Mouse (Mus musculus) bone marrow macrophage, adult 2 months (primary cell): ENCODE measurements around the gene Mb21d2. TPM values are rescaled to one million over a fixed set of nuclear protein-coding genes. Genes with fewer than 3 reads are reported as not detected.

ENCODE experiments used
- H3K27ac ChIP-seq: 2 replicates; pipeline ENCODE4 v1.5.1; 2012; ENCODE audit warnings: low read depth, low read length; ENCODE audit not compliant: insufficient read depth
- H3K4me1 ChIP-seq: 2 replicates; pipeline ENCODE4 v1.6.1; 2012; ENCODE audit warnings: low read length; ENCODE audit not compliant: control insufficient read depth, insufficient read depth
- H3K4me3 ChIP-seq: 2 replicates; pipeline ENCODE4 v1.5.1; 2012; ENCODE audit warnings: mild to moderate bottlenecking, low read length, moderate library complexity; ENCODE audit not compliant: insufficient read depth
- CTCF ChIP-seq: IDR thresholded peaks from 2 replicates; pipeline ENCODE4 v1.5.1; 2012; ENCODE audit warnings: low read depth, mild to moderate bottlenecking, low read length, moderate library complexity
- POLR2A ChIP-seq: IDR thresholded peaks from 2 replicates; pipeline ENCODE4 v1.6.1; 2012; ENCODE audit warnings: mild to moderate bottlenecking, low read depth, low read length, borderline replicate concordance
- polyA plus RNA-seq: library from polyadenylated mRNA; stranded (reverse); fragments of >200 nt; gene quantifications from 2 replicates; pipeline ENCODE4 v1.2.4, GENCODE M21; 2012; ENCODE audit not compliant: missing spikeins, insufficient read depth, insufficient read length

Mb21d2 gene
- polyA plus RNA-seq, 1 experiment: 0.36 TPM

DNA sequence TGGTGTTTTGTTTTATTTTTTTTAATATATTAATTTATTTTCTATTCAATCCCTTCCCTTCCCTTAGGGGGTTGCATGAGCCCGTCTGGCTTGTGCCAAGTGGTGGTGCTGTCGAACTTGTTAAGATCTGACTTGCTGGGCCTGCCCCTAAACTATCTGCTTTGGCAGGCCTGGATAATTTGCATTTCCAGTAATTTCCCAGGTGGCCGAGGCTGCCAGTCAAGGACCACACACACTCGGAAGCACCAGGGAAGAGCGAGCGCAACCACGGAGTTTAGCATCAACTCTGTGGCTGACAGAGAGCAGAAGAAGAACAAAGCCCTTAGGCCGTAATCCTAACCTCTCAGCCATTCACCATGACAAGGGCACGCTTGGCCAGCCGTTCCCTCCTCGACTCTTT is 88.4 kb downstream of the Mb21d2 start:
- H3K4me3 ChIP-seq: no peak overlapping the region
- no peak overlapping the region for H3K27ac ChIP-seq
- no peaks in the 10 kb centered on the region for H3K4me1 ChIP-seq
- TF ChIP-seq POLR2A (no peak), CTCF (no peak)

DNA sequence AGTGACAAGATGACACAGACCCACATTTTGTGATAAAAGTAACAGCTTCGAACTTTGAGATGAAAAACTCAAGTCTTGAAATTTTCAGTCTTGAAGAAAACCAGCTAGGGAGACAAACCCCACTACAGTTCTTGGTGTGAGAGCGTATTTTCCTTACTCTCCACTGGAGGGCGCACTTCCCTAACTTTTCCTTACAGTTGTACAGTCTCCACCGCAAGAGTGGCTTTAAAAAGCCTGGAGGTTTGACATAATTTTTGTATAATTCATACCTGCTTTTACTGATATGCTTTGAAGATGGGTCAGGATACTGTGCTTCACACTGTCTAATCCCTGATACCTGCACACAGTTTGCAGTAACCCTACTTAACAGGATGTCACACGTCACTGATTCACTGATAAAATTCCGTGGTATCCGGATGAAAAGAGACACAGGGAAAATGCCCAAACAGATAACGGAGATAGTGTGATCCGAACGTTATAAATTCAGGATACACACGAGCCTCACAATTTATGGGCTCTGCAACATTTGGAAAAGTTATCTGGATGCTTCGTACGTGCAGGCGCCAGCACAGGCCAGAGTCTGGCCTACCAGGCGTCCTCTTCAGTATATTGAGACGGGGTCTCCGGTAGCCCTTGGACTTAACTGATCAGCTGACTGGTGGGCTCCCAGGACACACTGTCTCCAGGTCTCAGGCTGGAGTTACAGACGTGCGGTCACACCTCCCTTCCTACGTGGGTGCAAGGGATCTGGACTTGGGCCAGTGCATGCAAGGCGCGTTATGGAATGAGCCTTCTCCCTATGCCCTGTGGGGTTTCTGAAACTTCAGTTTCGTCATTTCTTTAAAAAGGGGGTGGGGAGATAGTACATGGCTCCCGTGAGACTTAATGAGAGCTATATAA is 89.1 kb downstream of the Mb21d2 start:
- TF ChIP-seq POLR2A: no peak
- no peak for TF ChIP-seq CTCF
- no peaks in the 10 kb centered on the region for H3K4me1 ChIP-seq
- H3K4me3 ChIP-seq: no peak overlapping the region
- no peak overlapping the region for H3K27ac ChIP-seq

DNA sequence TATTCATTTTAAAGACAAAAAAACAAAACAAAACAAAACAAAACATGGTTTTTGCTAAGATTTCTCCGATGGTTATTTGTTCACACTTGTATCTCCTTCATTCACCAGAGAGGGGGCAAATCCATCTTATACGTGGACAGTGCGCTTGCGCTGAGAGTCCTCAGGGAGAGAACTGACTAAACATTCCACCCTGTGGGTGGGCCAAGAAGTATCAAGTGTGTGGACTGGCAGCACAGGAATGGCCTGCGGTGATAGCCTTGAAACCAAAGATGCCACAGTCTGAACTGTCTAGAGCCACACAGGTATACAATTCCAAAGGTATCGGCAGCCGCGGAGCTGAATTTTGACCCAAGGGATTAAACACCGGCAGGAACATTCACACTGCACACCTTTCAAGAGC is 89.9 kb downstream of the Mb21d2 start:
- no peak overlapping the region for H3K27ac ChIP-seq
- no peaks in the 10 kb centered on the region for H3K4me1 ChIP-seq
- TF ChIP-seq CTCF: no peak
- TF ChIP-seq POLR2A: no peak
- no peak overlapping the region for H3K4me3 ChIP-seq

GRCm38 (mm10) chr16:28838016-28838415 is 91.5 kb downstream of the Mb21d2 start:
- Histone ChIP-seq H3K4me3 (no peak overlapping the region), H3K4me1 (no peaks in the 10 kb centered on the region), H3K27ac (no peak overlapping the region)
- TF ChIP-seq CTCF (0 out of 2 replicates have a peak, but pooled peaks have one; percentile 21), POLR2A (no peak)

DNA sequence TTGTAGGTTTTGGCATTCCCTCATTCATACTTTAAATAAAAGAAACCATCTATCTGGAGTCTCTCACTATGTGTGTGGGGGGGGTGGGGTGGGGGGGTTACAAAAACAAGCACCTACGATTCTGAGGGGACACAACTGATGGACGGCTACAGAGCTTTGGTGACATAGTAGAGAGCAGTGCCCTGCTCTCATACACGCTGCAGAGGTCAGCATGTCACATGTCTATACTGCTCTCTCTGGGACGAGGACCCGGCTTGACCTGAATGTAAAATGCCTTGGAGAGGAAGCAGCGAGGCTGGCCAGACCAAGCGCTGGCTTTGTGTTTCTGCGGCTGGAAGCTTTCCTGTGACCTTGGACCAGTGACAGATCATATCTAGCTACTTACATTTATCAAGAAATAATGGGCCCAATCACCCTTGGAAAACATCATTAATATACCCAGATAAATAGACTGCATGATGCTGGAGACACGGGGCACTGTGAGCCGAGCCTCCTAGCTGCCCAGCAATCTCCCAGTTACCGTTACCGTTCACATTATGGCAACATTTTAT is 97.3 kb downstream of the Mb21d2 start:
- H3K4me1 ChIP-seq: no peaks in the 10 kb centered on the region
- TF ChIP-seq POLR2A (no peak), CTCF (no peak)
- H3K4me3 ChIP-seq: no peak overlapping the region

DNA sequence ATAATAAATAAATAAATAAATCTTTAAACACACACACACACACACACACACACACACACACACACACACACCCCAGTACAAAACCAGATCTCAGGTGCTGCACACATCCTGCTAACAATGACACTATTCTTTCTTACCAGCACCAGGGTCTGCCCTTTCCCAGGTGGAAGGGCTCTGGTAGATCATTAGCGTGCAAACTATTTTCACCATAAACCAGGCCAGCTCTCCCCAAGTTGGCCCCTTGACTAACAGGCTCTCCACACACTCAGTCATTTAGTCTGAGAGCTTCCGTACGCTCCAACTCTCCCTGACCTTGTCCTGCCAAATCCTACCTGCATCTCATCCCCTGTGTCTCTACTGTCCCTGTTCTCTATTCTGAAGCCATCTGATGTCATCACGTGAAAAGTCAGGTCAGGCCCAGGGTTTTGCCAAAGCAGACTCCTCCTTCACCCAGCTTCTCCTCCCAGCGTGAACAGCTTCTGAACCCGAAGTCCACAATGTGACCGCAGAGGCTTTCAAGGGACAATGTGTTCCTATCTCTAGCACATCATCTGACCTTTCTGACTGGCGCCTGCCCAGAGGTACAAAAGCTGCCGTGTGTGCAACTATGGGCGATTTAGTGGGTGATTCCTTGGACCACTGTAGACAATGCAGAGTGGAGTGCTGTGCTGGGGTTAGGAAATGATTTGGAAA is 100.1 kb downstream of the Mb21d2 start:
- H3K4me3 ChIP-seq: no peak overlapping the region
- no peaks in the 10 kb centered on the region for H3K4me1 ChIP-seq
- H3K27ac ChIP-seq: no peak overlapping the region
- TF ChIP-seq CTCF (no peak), POLR2A (no peak)

More for the DNA sequence above, 97.3 kb downstream of the Mb21d2 start:
- no peak overlapping the region for H3K27ac ChIP-seq

DNA sequence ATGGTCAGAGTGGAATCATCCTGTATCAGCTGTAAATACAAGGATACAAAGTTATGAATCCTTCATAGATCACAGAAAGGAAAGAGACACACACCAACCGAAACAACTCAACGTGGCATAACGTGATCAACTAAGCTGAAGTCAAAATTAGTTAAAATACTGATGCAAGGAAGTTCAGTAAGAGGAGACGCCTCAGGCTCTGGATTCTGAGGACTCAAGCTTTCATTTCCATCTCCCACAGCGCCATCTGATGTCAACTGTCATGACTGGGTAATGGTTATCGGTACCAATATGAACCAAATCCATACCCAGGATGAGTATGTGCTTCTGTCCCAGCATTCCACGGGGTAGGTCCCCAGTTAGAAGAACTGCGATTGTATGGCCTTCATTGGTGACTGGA is 104.7 kb downstream of the Mb21d2 start:
- H3K4me1 ChIP-seq: no peaks in the 10 kb centered on the region
- TF ChIP-seq CTCF (no peak), POLR2A (no peak)
- H3K27ac ChIP-seq: no peak overlapping the region
- no peak overlapping the region for H3K4me3 ChIP-seq

GRCm38 (mm10) chr16:28821774-28822173 is 107.7 kb downstream of the Mb21d2 start:
- Histone ChIP-seq H3K4me3 (no peak overlapping the region), H3K27ac (no peak overlapping the region), H3K4me1 (no peaks in the 10 kb centered on the region)
- no peak for TF ChIP-seq CTCF
- no peak for TF ChIP-seq POLR2A

DNA sequence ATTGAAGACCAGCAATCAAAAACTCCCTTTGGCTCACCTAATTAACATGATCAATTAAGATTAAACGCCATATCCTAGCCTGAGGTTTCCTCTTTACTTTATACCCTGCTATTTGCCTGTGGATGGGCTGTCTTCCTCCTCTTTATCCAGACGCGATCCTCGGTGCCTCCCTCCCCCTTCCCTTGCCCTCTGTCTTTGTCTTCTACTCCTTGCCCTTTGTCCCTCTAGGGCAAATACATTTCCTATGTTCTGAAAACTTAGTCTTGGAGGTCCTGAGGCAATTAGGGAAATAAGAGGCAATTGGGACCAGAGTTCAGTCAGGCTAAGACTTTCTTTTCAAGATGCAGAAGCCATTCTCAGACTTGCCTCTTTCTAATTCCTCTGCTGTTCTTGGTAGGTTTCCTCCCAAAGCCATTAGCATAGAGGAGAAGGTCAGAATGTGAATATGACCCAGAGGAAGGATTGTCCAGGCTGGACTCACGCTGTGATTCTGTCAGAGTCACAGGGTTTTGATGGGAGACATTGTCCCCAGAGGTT is 110.7 kb downstream of the Mb21d2 start:
- H3K4me1 ChIP-seq: no peaks in the 10 kb centered on the region
- no peak for TF ChIP-seq CTCF
- TF ChIP-seq POLR2A: no peak
- no peak overlapping the region for H3K4me3 ChIP-seq

More for the DNA sequence above, 110.7 kb downstream of the Mb21d2 start:
- no peak overlapping the region for H3K27ac ChIP-seq
